Mouse (Mus musculus): ENCODE measurements at regions not wholly inside any gene's neighbourhood (a gene's known extent, or its start where the extent isn't known, plus 50 kb on each side); places are given as distances from the start of the nearest gene placed in this dataset.

- no peak overlapping the region for H3K4me3 ChIP-seq (ENCODE audit: control insufficient read depth in 1 of 2, insufficient read depth in 1 of 2, low read depth in 2 of 2, low read length in 2 of 2)
- H3K9me3 ChIP-seq (replicated peaks; ENCODE audit: insufficient read depth, low read length): no peaks in the 10 kb centered on the region
- TF ChIP-seq ETS1 (IDR thresholded peaks at IDR 0.05; ENCODE audit: low read depth, low read length) (no peak), HCFC1 (IDR thresholded peaks at IDR 0.05; ENCODE audit: low read depth, low read length) (no peak), JUND (IDR thresholded peaks at IDR 0.05; ENCODE audit: low read depth, low read length) (no peak), E2F4 (IDR thresholded peaks at IDR 0.05; ENCODE audit: borderline replicate concordance, low read depth, low read length) (no peak), MEF2A (IDR thresholded peaks at IDR 0.05; ENCODE audit: extremely low read depth, insufficient replicate concordance, low read depth, low read length, poor library complexity, severe bottlenecking) (no peak), TAL1 (IDR thresholded peaks at IDR 0.05; ENCODE audit: low read length) (no peak), BHLHE40 (IDR thresholded peaks at IDR 0.05; ENCODE audit: borderline replicate concordance, low read depth, low read length) (no peak), RCOR1 (IDR thresholded peaks at IDR 0.05; ENCODE audit: low read depth, low read length) (no peak), TCF12 (IDR thresholded peaks at IDR 0.05; ENCODE audit: low read depth, low read length) (no peak), UBTF (IDR thresholded peaks at IDR 0.05; ENCODE audit: borderline replicate concordance, insufficient read depth, low read depth, low read length) (no peak), POLR2A (IDR thresholded peaks at IDR 0.05; ENCODE audit: control insufficient read depth in 1 of 2, insufficient read depth in 1 of 2, low read depth in 1 of 2, low read length in 2 of 2, poor library complexity in 1 of 2) (no peak), ZNF384 (IDR thresholded peaks at IDR 0.05; ENCODE audit: low read depth, low read length) (no peak), NELFE (IDR thresholded peaks at IDR 0.05; ENCODE audit: low read depth, low read length) (no peak), ZKSCAN1 (IDR thresholded peaks at IDR 0.05; ENCODE audit: low read depth, low read length) (no peak), POLR2AphosphoS5 (IDR thresholded peaks at IDR 0.05; ENCODE audit: borderline replicate concordance, low read depth, low read length) (no peak), MXI1 (IDR thresholded peaks at IDR 0.05; ENCODE audit: low read depth, low read length) (no peak), MAX (IDR thresholded peaks at IDR 0.05; ENCODE audit: low read length) (no peak), USF1 (IDR thresholded peaks at IDR 0.05; ENCODE audit: low read depth, low read length) (no peak)
- no peaks in the 10 kb centered on the region for H3K4me1 ChIP-seq (ENCODE audit: control insufficient read depth in 1 of 2, insufficient read depth in 2 of 2, low read length in 2 of 2)
- H3K79me2 ChIP-seq (ENCODE audit: control insufficient read depth, insufficient read depth, low read length, poor library complexity): no peaks in the 10 kb centered on the region
- no peak for DNase-seq (ENCODE audit: low read depth, low spot score)
- H3K27ac ChIP-seq (ENCODE audit: control insufficient read depth, low read depth, low read length): no peak overlapping the region
- H3K9ac ChIP-seq (ENCODE audit: control insufficient read depth, low read depth, low read length, poor library complexity, severe bottlenecking): no peak overlapping the region
- no peaks in the 10 kb centered on the region for H3K36me3 ChIP-seq (ENCODE audit: control insufficient read depth in 1 of 2, insufficient read depth in 2 of 2, low read length in 2 of 2)
- H3K27me3 ChIP-seq (ENCODE audit: control insufficient read depth in 1 of 2, insufficient read depth in 2 of 2, low read length in 2 of 2): no peaks in the 10 kb centered on the region
These were observed 223.7 kb upstream of the Mgmt start for GRCm38 (mm10) chr7:136670675-136671074.

- H3K4me3 ChIP-seq (ENCODE audit: control insufficient read depth in 1 of 2, insufficient read depth in 1 of 2, low read depth in 2 of 2, low read length in 2 of 2): no peak overlapping the region
- TF ChIP-seq GATA1 (IDR thresholded peaks at IDR 0.05; ENCODE audit: low read depth, low read length): no peak
- no peak for TF ChIP-seq CHD1 (IDR thresholded peaks at IDR 0.05; ENCODE audit: low read depth, low read length)
- TF ChIP-seq USF1 (IDR thresholded peaks at IDR 0.05; ENCODE audit: low read depth, low read length): no peak
- no peak for TF ChIP-seq KAT2A (conservative IDR thresholded peaks at IDR 0.05; ENCODE audit: low read depth, low read length)
- TF ChIP-seq JUND (IDR thresholded peaks at IDR 0.05; ENCODE audit: low read depth, low read length): no peak
- TF ChIP-seq SMC3 (IDR thresholded peaks at IDR 0.05; ENCODE audit: low read depth, low read length): no peak
- no peak for TF ChIP-seq TCF12 (IDR thresholded peaks at IDR 0.05; ENCODE audit: low read depth, low read length)
- TF ChIP-seq BHLHE40 (IDR thresholded peaks at IDR 0.05; ENCODE audit: borderline replicate concordance, low read depth, low read length): no peak
- TF ChIP-seq ZC3H11A (IDR thresholded peaks at IDR 0.05; ENCODE audit: low read depth, low read length): no peak
- no peak for TF ChIP-seq ZMIZ1 (IDR thresholded peaks at IDR 0.05; ENCODE audit: low read depth, low read length)
- no peak for TF ChIP-seq UBTF (IDR thresholded peaks at IDR 0.05; ENCODE audit: borderline replicate concordance, insufficient read depth, low read depth, low read length)
- TF ChIP-seq ZNF384 (IDR thresholded peaks at IDR 0.05; ENCODE audit: low read depth, low read length): no peak
- no peak for TF ChIP-seq RCOR1 (IDR thresholded peaks at IDR 0.05; ENCODE audit: low read depth, low read length)
- no peak for TF ChIP-seq USF2 (IDR thresholded peaks at IDR 0.05; ENCODE audit: borderline replicate concordance in 1 of 2, insufficient read depth in 1 of 2, low read depth in 1 of 2, low read length in 2 of 2)
- TF ChIP-seq SIN3A (IDR thresholded peaks at IDR 0.05; ENCODE audit: low read length): no peak
- no peak for TF ChIP-seq POLR2A (IDR thresholded peaks at IDR 0.05; ENCODE audit: control insufficient read depth in 1 of 2, insufficient read depth in 1 of 2, low read depth in 1 of 2, low read length in 2 of 2, poor library complexity in 1 of 2)
- TF ChIP-seq GABPA (IDR thresholded peaks at IDR 0.05; ENCODE audit: low read depth, low read length): no peak
- no peak for TF ChIP-seq POLR2AphosphoS5 (IDR thresholded peaks at IDR 0.05; ENCODE audit: borderline replicate concordance, low read depth, low read length)
- H3K79me2 ChIP-seq (ENCODE audit: control insufficient read depth, insufficient read depth, low read length, poor library complexity): no peaks in the 10 kb centered on the region
- no peaks in the 10 kb centered on the region for H3K27me3 ChIP-seq (ENCODE audit: control insufficient read depth in 1 of 2, insufficient read depth in 2 of 2, low read length in 2 of 2)
- no peaks in the 10 kb centered on the region for H3K36me3 ChIP-seq (ENCODE audit: control insufficient read depth in 1 of 2, insufficient read depth in 2 of 2, low read length in 2 of 2)
- no peaks in the 10 kb centered on the region for H3K9me3 ChIP-seq (replicated peaks; ENCODE audit: insufficient read depth, low read length)
- no peak overlapping the region for H3K27ac ChIP-seq (ENCODE audit: control insufficient read depth, low read depth, low read length)
- H3K4me1 ChIP-seq (ENCODE audit: control insufficient read depth in 1 of 2, insufficient read depth in 2 of 2, low read length in 2 of 2): no peaks in the 10 kb centered on the region
- DNase-seq (ENCODE audit: low read depth, low spot score): no peak
- H3K9ac ChIP-seq (ENCODE audit: control insufficient read depth, low read depth, low read length, poor library complexity, severe bottlenecking): no peak overlapping the region
These were observed 220.3 kb upstream of the Mgmt start for GRCm38 (mm10) chr7:136674159-136674558.

All from MEL (cell line).